Mouse (Mus musculus): ENCODE results near the gene Pigyl. TPM values are rescaled to one million over a fixed set of nuclear protein-coding genes. Genes with fewer than 3 reads are reported as not detected.
"Not testable (repeated sequence)": the region's sequence is repeated elsewhere in the genome, so short reads cannot be mapped to it uniquely, and the experiment has no call there.

Gene Pigyl
- total RNA-seq, 1 experiment = 27.3 TPM

DNA sequence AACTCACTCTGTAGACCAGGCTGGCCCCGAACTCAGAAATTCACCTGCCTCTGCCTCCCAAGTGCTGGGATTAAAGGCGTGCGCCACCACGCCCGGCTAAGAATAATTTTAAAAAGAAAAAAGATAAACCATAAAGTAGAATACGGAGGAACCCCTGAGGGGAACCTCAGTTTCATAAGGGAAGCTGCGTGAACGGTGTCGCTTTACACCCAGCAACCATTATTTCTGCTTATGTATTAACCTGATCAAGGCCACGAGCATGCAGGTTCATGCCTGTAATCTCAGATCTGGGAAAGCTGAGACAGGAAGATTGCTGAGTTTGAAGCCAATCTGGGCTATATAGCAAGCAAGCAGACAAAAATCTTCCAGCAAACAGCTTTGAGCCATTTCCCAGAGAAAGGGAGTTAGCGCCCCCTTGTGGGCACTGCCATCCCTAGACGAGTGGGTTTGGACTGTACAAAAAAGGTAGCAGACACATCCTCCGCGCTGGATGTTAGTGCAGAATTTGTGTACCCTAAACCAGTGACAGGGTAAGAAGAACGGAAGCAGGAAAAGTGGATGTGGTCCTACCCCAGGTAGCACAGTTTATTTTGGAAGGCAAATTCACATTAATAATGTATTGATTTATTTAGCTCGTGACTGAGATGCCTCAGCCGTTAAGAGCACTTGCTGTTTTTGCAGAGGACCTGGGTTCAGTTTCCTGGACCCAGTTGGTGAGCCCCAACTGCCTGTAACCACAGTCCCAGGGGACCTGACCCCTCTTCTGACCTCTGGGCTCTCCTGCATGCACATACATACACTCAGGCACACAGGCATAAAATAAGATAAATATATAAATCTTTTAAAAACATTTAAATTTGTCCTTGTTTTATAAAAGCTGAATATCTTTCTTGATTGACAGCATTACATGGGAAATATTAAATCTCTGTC, 13.3 kb upstream of the Pigyl start:
- no peak for DNase-seq (ENCODE audit: low read depth, low spot score)
- Histone ChIP-seq H3K36me3 (ENCODE audit: control insufficient read depth, insufficient read depth, low read length, poor library complexity, severe bottlenecking) (no peaks in the 10 kb centered on the region), H3K9ac (ENCODE audit: insufficient read depth, low read depth, low read length, poor library complexity, severe bottlenecking) (no peak overlapping the region), H3K4me1 (ENCODE audit: control insufficient read depth in 2 of 2, insufficient read depth in 2 of 2, low read length in 2 of 2, poor library complexity in 1 of 2) (no peaks in the 10 kb centered on the region), H3K27ac (ENCODE audit: insufficient read depth, low read depth, low read length, poor library complexity, severe bottlenecking) (no peak overlapping the region), H3K4me3 (ENCODE audit: insufficient read depth in 1 of 2, low read depth in 1 of 2, low read length in 2 of 2, poor library complexity in 1 of 2, severe bottlenecking in 1 of 2) (no peak overlapping the region), H3K9me3 (ENCODE audit: control insufficient read depth, insufficient read depth, low read depth, low read length) (no peaks in the 10 kb centered on the region)
- TF ChIP-seq CHD2 (IDR thresholded peaks at IDR 0.05; ENCODE audit: low read depth, low read length) (no peak), HCFC1 (IDR thresholded peaks at IDR 0.05; ENCODE audit: borderline replicate concordance, insufficient read depth, low read length) (no peak), ZC3H11A (IDR thresholded peaks at IDR 0.05; ENCODE audit: borderline replicate concordance, low read depth, low read length) (peak; percentile 89)
- in situ Hi-C loops (cut with MboI; ENCODE audit: low sequenced_read_pairs in 2 of 2, unreplicated experiment in 2 of 2) = loop anchor here in 1 of 2 experiments (10.0 kb wide), 1 partner anchor 169 kb away; no protein-coding TSS in a partner anchor

- H3K4me1 ChIP-seq (ENCODE audit: control insufficient read depth in 2 of 2, insufficient read depth in 2 of 2, low read length in 2 of 2, poor library complexity in 1 of 2) = no peaks in the 10 kb centered on the region
- no peaks in the 10 kb centered on the region for H3K9me3 ChIP-seq (ENCODE audit: control insufficient read depth, insufficient read depth, low read depth, low read length)
- TF ChIP-seq ZNF384 (IDR thresholded peaks at IDR 0.05; ENCODE audit: low read depth, low read length) = no peak
- no peak for TF ChIP-seq ZC3H11A (IDR thresholded peaks at IDR 0.05; ENCODE audit: borderline replicate concordance, low read depth, low read length)
- no peak for TF ChIP-seq MAFK (IDR thresholded peaks at IDR 0.05; ENCODE audit: insufficient read depth, low read depth, low read length)
- no peak for TF ChIP-seq CHD2 (IDR thresholded peaks at IDR 0.05; ENCODE audit: low read depth, low read length)
- no peak for TF ChIP-seq HCFC1 (IDR thresholded peaks at IDR 0.05; ENCODE audit: borderline replicate concordance, insufficient read depth, low read length)
- no peaks in the 10 kb centered on the region for H3K36me3 ChIP-seq (ENCODE audit: control insufficient read depth, insufficient read depth, low read length, poor library complexity, severe bottlenecking)
- H3K27ac ChIP-seq (ENCODE audit: insufficient read depth, low read depth, low read length, poor library complexity, severe bottlenecking) = no peak overlapping the region
- no peak overlapping the region for H3K4me3 ChIP-seq (ENCODE audit: insufficient read depth in 1 of 2, low read depth in 1 of 2, low read length in 2 of 2, poor library complexity in 1 of 2, severe bottlenecking in 1 of 2)
- no peak for DNase-seq (ENCODE audit: low read depth, low spot score)
- no peak overlapping the region for H3K9ac ChIP-seq (ENCODE audit: insufficient read depth, low read depth, low read length, poor library complexity, severe bottlenecking)
- in situ Hi-C loops (cut with MboI; ENCODE audit: low sequenced_read_pairs in 2 of 2, unreplicated experiment in 2 of 2) = loop anchor here in 1 of 2 experiments (10.0 kb wide), 1 partner anchor 170 kb away; no protein-coding TSS in a partner anchor
Observed at GRCm38 (mm10) chr9:22144304-22144965, 12.2 kb upstream of the Pigyl start.

GRCm38 (mm10) chr9:22149426-22150248, 7.0 kb upstream of the Pigyl start:
- Histone ChIP-seq H3K9ac (ENCODE audit: insufficient read depth, low read depth, low read length, poor library complexity, severe bottlenecking) (no peak overlapping the region), H3K4me3 (ENCODE audit: insufficient read depth in 1 of 2, low read depth in 1 of 2, low read length in 2 of 2, poor library complexity in 1 of 2, severe bottlenecking in 1 of 2) (peak overlapping the region in 1 of 2 experiments; percentile 27; a peak in 3 of 4 replicates), H3K27ac (ENCODE audit: insufficient read depth, low read depth, low read length, poor library complexity, severe bottlenecking) (peak overlapping the region; percentile 16; the same call in 1 of the 2 replicates), H3K9me3 (ENCODE audit: control insufficient read depth, insufficient read depth, low read depth, low read length) (no peaks in the 10 kb centered on the region), H3K4me1 (ENCODE audit: control insufficient read depth in 2 of 2, insufficient read depth in 2 of 2, low read length in 2 of 2, poor library complexity in 1 of 2) (peaks cover 0 to 3% of the 10 kb centered on the region in 2 experiments; a peak in 2 of 4 replicates), H3K36me3 (ENCODE audit: control insufficient read depth, insufficient read depth, low read length, poor library complexity, severe bottlenecking) (no peaks in the 10 kb centered on the region)
- in situ Hi-C loops (cut with MboI; ENCODE audit: low sequenced_read_pairs in 2 of 2, unreplicated experiment in 2 of 2) = loop anchor here in 1 of 2 experiments (10.0 kb wide), 1 partner anchor 175 kb away; no protein-coding TSS in a partner anchor
- TF ChIP-seq MAFK (IDR thresholded peaks at IDR 0.05; ENCODE audit: insufficient read depth, low read depth, low read length) = no peak
- no peak for DNase-seq (ENCODE audit: low read depth, low spot score)

- Histone ChIP-seq H3K27ac (ENCODE audit: insufficient read depth, low read depth, low read length, poor library complexity, severe bottlenecking) (peak overlapping the region; percentile 16; the same call in 1 of the 2 replicates), H3K4me3 (ENCODE audit: insufficient read depth in 1 of 2, low read depth in 1 of 2, low read length in 2 of 2, poor library complexity in 1 of 2, severe bottlenecking in 1 of 2) (peak overlapping the region in 1 of 2 experiments; percentile 27; a peak in 2 of 4 replicates)
- H3K9me3 ChIP-seq (ENCODE audit: control insufficient read depth, insufficient read depth, low read depth, low read length); H3K4me1 ChIP-seq (ENCODE audit: control insufficient read depth in 2 of 2, insufficient read depth in 2 of 2, low read length in 2 of 2, poor library complexity in 1 of 2); in situ Hi-C loops (cut with MboI; ENCODE audit: low sequenced_read_pairs in 2 of 2, unreplicated experiment in 2 of 2); H3K9ac ChIP-seq (ENCODE audit: insufficient read depth, low read depth, low read length, poor library complexity, severe bottlenecking); DNase-seq (ENCODE audit: low read depth, low spot score); H3K36me3 ChIP-seq (ENCODE audit: control insufficient read depth, insufficient read depth, low read length, poor library complexity, severe bottlenecking): not testable (repeated sequence)
Observed at GRCm38 (mm10) chr9:22150249-22150693, 6.4 kb upstream of the Pigyl start.

Measured in ES-E14 (cell line).